Mouse (Mus musculus) testis, adult 2 months (tissue): Measurements from ENCODE around the gene Gm11032. TPM values are rescaled to one million over a fixed set of nuclear protein-coding genes. Genes with fewer than 3 reads are reported as not detected.

Experiments
- H3K27ac ChIP-seq: fragments of 200-500 bp; 2 replicates; pipeline ENCODE4 v1.5.1; 2012; ENCODE audit warnings: low read depth, low read length; ENCODE audit not compliant: control insufficient read depth, insufficient read depth
- H3K27me3 ChIP-seq: fragments of 200-500 bp; 2 replicates; pipeline ENCODE4 v1.6.1; 2012; ENCODE audit warnings: mild to moderate bottlenecking, low read length, moderate library complexity; ENCODE audit not compliant: control insufficient read depth, insufficient read depth
- H3K36me3 ChIP-seq: fragments of 200-500 bp; 2 replicates; pipeline ENCODE4 v1.6.1; 2012; ENCODE audit warnings: mild to moderate bottlenecking, low read length; ENCODE audit not compliant: control insufficient read depth, insufficient read depth
- H3K4me1 ChIP-seq: fragments of 200-500 bp; 2 replicates; pipeline ENCODE4 v1.6.1; 2012; ENCODE audit warnings: low read length; ENCODE audit not compliant: control insufficient read depth, insufficient read depth
- H3K4me3 ChIP-seq: fragments of 200-500 bp; 2 replicates; pipeline ENCODE4 v1.5.1; 2012; ENCODE audit warnings: low read depth, mild to moderate bottlenecking, low read length, moderate library complexity, mixed read lengths; ENCODE audit not compliant: control insufficient read depth
- CTCF ChIP-seq: fragments of 200-500 bp; IDR thresholded peaks from 2 replicates; pipeline ENCODE4 v1.5.1; 2012; ENCODE audit warnings: low read depth, mild to moderate bottlenecking, inconsistent platforms, low read length, moderate library complexity; ENCODE audit not compliant: control insufficient read depth, insufficient read depth, insufficient replicate concordance
- POLR2A ChIP-seq: fragments of 200-500 bp; IDR thresholded peaks from 2 replicates; pipeline ENCODE4 v1.6.1; 2012; ENCODE audit warnings: low read depth, mild to moderate bottlenecking, inconsistent platforms, low read length, moderate library complexity; ENCODE audit not compliant: control insufficient read depth
- polyA plus RNA-seq: library from polyadenylated mRNA; depleted of rRNA; stranded (reverse); fragments of >200 nt; gene quantifications from 2 replicates; pipeline ENCODE4 v1.2.3, GENCODE M21; 2012

Gm11032 gene
- polyA plus RNA-seq, 1 experiment, result not detected

DNA sequence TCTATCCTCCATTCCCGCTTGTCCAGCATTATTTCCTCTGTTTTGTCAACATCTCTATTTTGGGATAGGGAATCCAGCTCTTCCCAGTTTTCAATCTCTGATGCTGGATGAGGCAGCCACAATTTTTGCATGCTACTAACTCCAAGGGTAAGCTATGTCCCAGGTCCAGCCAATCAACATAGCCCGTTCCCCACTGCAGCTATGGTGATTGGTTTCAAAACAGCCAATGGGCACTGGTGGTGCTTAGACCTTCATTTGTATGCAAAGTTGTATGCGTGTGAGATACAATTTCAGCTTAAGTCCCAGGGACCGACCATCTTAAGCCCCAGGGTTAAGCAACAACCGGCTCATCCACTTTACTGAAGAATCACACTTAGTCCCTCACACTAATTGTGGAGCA is 3.1 kb downstream of the Gm11032 start:
- TF ChIP-seq POLR2A, result no peak
- no peak for TF ChIP-seq CTCF
- Histone ChIP-seq H3K27me3 (no peaks in the 10 kb centered on the region), H3K4me3 (no peak overlapping the region), H3K27ac (no peak overlapping the region), H3K36me3 (no peaks in the 10 kb centered on the region), H3K4me1 (peaks cover 10% of the 10 kb centered on the region; the same call in 1 of the 2 replicates)

- H3K27ac ChIP-seq, result no peak overlapping the region
- H3K36me3 ChIP-seq, result no peaks in the 10 kb centered on the region
- no peak for TF ChIP-seq POLR2A
- TF ChIP-seq CTCF, result no peak
- H3K27me3 ChIP-seq, result no peaks in the 10 kb centered on the region
- peak overlapping the region; percentile 11 for H3K4me3 ChIP-seq
- H3K4me1 ChIP-seq, result peaks cover 5% of the 10 kb centered on the region; the same call in 1 of the 2 replicates
Observed at GRCm38 (mm10) chr11:4625931-4626330, 6.1 kb downstream of the Gm11032 start.

DNA sequence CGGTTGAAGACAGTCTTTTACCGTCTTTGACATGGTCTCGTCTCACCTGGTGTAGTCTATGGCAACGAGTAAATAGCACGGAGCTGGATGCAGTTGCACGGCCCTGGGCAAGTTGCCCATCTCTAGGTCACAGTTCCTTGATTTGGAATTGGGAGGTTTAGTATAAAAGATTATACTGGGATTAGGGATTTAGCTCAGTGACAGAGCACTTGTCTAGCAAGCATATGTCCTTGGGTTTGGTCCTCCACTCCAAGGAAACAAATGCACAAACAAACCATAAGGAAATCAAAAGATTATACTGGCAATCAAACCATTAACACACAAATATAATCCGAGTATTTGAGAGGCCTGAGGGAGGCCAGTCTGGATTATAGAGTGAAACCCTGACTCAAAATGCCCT is 7.8 kb downstream of the Gm11032 start:
- H3K36me3 ChIP-seq, result no peaks in the 10 kb centered on the region
- H3K4me3 ChIP-seq, result no peak overlapping the region
- no peaks in the 10 kb centered on the region for H3K27me3 ChIP-seq
- TF ChIP-seq CTCF (no peak), POLR2A (no peak)
- H3K4me1 ChIP-seq, result peaks cover 2% of the 10 kb centered on the region; the same call in 1 of the 2 replicates
- H3K27ac ChIP-seq, result no peak overlapping the region

DNA sequence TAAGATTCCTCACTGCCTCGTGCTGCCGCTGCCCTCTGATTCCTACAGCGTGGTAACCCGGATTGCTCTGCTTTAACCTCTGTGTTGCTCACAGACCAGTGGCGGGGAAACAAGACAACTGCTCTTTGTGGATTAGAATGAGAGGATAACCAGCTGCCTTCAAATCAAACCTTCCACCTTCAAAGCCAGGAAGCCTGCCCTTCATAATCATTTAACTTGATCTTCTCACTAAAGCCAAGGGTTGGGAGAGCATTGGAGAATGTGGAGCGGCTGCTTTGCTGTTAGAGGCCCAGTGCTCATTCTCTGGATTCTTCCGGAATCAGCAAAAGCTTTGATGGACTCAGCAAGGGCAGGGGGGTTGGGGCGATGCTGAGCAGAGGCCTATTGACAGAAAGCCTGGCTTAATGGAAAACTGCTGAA is 10.0 kb downstream of the Gm11032 start:
- Histone ChIP-seq H3K27ac (no peak overlapping the region), H3K27me3 (no peaks in the 10 kb centered on the region), H3K36me3 (no peaks in the 10 kb centered on the region), H3K4me1 (no peaks in the 10 kb centered on the region; the same call in 1 of the 2 replicates), H3K4me3 (no peak overlapping the region)
- TF ChIP-seq POLR2A (no peak), CTCF (no peak)

GRCm38 (mm10) chr11:4633420-4633819 is 13.6 kb downstream of the Gm11032 start:
- Histone ChIP-seq H3K4me3 (no peak overlapping the region), H3K27me3 (no peaks in the 10 kb centered on the region), H3K36me3 (no peaks in the 10 kb centered on the region), H3K27ac (no peak overlapping the region), H3K4me1 (peaks cover 3% of the 10 kb centered on the region)
- TF ChIP-seq CTCF (no peak), POLR2A (no peak)

- H3K4me1 ChIP-seq, result peaks cover 5% of the 10 kb centered on the region
Observed at GRCm38 (mm10) chr11:4634395-4634794, 14.5 kb downstream of the Gm11032 start.

DNA sequence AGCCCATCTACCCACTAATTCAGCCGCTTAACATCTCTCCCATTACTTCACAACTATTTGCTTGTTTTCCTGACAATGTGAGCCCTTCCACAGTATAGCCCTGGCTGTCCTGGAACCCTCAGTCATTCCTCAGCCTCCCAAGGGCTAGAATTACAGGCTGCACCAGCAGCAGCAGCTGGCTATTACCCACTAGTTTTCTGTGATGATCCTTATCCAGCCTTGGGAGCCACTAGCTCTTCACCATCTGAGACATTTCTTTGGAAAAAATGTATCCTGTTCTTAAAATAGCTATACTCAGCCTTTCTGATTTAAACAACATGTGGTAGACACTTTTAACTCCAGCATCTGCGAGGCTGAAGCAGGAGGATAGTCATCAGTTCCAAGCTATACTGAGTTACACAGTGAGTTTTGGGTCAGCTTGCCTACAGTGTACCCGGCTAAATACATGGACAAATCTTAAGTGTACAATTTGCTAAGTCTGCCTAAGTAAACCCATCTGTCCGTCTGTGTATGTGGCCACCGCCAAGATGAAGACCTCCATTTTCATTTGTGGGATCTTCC is 17.0 kb downstream of the Gm11032 start:
- no peaks in the 10 kb centered on the region for H3K36me3 ChIP-seq
- H3K27me3 ChIP-seq, result no peaks in the 10 kb centered on the region
- H3K27ac ChIP-seq, result peak overlapping the region; percentile 82

More at GRCm38 (mm10) chr11:4634395-4634794, 14.5 kb downstream of the Gm11032 start:
- TF ChIP-seq CTCF (no peak), POLR2A (no peak)
- Histone ChIP-seq H3K36me3 (no peaks in the 10 kb centered on the region), H3K27ac (no peak overlapping the region), H3K4me3 (no peak overlapping the region), H3K27me3 (no peaks in the 10 kb centered on the region)

DNA sequence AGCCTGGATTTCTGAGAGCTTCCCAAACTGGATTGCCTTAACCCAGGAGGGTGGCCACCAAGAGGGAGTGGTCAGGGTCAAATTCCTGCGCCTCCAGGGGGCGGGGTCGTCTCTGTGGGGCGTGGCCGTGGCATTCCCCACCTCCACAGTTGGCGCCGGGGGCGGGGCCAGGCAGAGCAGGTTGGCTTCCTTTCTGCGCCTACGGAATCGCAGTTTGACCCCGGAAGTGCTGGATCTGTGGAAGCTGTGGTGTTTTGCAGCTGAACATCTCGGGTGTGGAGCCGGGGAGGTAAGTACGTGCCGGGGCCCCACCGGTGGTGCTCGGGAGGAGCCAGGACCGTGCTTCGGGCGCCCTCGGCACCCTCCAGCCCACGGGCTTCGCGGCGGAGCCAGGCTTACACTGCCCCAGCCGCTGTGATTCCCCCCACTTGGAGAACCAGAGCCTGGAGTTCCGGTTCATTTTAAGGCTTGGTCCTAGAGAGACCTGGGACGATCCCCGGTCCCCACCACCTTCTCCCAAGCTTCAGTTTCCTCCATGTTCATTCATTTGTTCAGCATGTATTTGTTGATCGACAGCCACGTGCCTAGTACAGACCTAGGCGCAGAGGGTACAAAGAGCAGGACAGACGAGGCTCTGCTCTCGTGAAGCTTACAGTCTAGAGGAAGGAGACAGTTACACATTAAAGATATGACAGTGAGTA is 17.8 kb downstream of the Gm11032 start, which contains the start of gene Ascc2:
TSS of gene Ascc2 (plus strand) at position 214 of the 701 bp plus-strand sequence.
- Histone ChIP-seq H3K36me3 (no peaks in the 10 kb centered on the region; the same call in 1 of the 2 replicates), H3K27me3 (no peaks in the 10 kb centered on the region), H3K4me1 (peaks cover 5% of the 10 kb centered on the region), H3K27ac (peak within 1 kb of the TSS; percentile 82), H3K4me3 (peak within 1 kb of the TSS; percentile 92)
- TF ChIP-seq POLR2A (peak; percentile 73), CTCF (no peak)

More for the DNA sequence above, 17.0 kb downstream of the Gm11032 start:
- H3K4me3 ChIP-seq, result peak overlapping the region; percentile 92; the same call in 1 of the 2 replicates
- TF ChIP-seq POLR2A, result no peak
- no peak for TF ChIP-seq CTCF
- H3K4me1 ChIP-seq, result peaks cover 5% of the 10 kb centered on the region
